Comparison of ENCODE assay signal across 9 mouse cellular contexts in genomic region chr8:111889931-111890910, GRCm38 (mm10). TPM values are rescaled to one million over a fixed set of nuclear protein-coding genes. Genes with fewer than 3 reads are reported as not detected.
DNase-seq lines count a peak whose midpoint lies in the region; ATAC-seq and TF ChIP-seq lines count a peak whose summit lies in the region.
"Had no signal": no experiment of that assay in that cellular context is flagged by ENCODE, and none has a peak within 500 bp of the region (broad histone marks: within the 10 kb centered on the region; RNA-seq: fewer than 3 reads in every experiment).

No protein-coding gene starts in this region.

- TF ChIP-seq CTCF in heart, postnatal 0 days (IDR thresholded peaks at IDR 0.05; ENCODE audit: low read depth), result no peak
- no peak for TF ChIP-seq CTCF in forebrain, postnatal 0 days (IDR thresholded peaks at IDR 0.05; ENCODE audit: low read depth)

- WGBS in heart, postnatal 0 days, result 14% methylated on average over 85 of the region's 86 CpGs
- 11% methylated on average over 85 of the region's 86 CpGs for WGBS in forebrain, postnatal 0 days
- WGBS in midbrain, embryonic 14.5 days, result 11% methylated on average over 86 of the region's 86 CpGs

- no peaks in the 10 kb centered on the region; the same call in 1 of the 2 replicates for H3K4me1 ChIP-seq in heart, postnatal 0 days (ENCODE audit: control insufficient read depth, insufficient read depth)
- H3K4me1 ChIP-seq in forebrain, postnatal 0 days (ENCODE audit: insufficient read depth), result no peaks in the 10 kb centered on the region
- no peaks in the 10 kb centered on the region for H3K4me1 ChIP-seq in midbrain, embryonic 14.5 days (ENCODE audit: control insufficient read depth, insufficient read depth, low read length)

- H3K27ac ChIP-seq in heart, postnatal 0 days (ENCODE audit: low read depth), result no peak overlapping the region
- H3K27ac ChIP-seq in forebrain, postnatal 0 days (ENCODE audit: low read depth, low read length), result no peak overlapping the region
- no peak overlapping the region for H3K27ac ChIP-seq in midbrain, embryonic 14.5 days (replicated peaks; ENCODE audit: low read depth, low read length)

- H3K36me3 ChIP-seq in heart, postnatal 0 days (replicated peaks; ENCODE audit: control insufficient read depth, insufficient read depth, low read length), result no peaks in the 10 kb centered on the region
- no peaks in the 10 kb centered on the region for H3K36me3 ChIP-seq in forebrain, postnatal 0 days (ENCODE audit: insufficient read depth)
- H3K36me3 ChIP-seq in midbrain, embryonic 14.5 days (ENCODE audit: control insufficient read depth, insufficient read depth, low read length), result no peaks in the 10 kb centered on the region
- H3K36me3 ChIP-seq: G1E had no signal

- H3K4me3 ChIP-seq in heart, postnatal 0 days (ENCODE audit: low read depth, low read length), result peak overlapping the region; percentile 9; the same call in 1 of the 2 replicates
- peak overlapping the region; percentile 39 for H3K4me3 ChIP-seq in forebrain, postnatal 0 days (ENCODE audit: low read depth, low read length)
- peak overlapping the region; percentile 28 for H3K4me3 ChIP-seq in midbrain, embryonic 14.5 days (replicated peaks; ENCODE audit: low read depth, low read length)

- no peak for TF ChIP-seq EP300 in heart, postnatal 0 days (IDR thresholded peaks at IDR 0.05; ENCODE audit: low read depth)

- H3K9ac ChIP-seq in heart, postnatal 0 days (replicated peaks; ENCODE audit: low read depth, low read length), result no peak overlapping the region
- H3K9ac ChIP-seq in forebrain, postnatal 0 days, result peak overlapping the region; percentile 37
- 0 out of 2 replicates have a peak overlapping the region, but pooled peaks have one; percentile 24 for H3K9ac ChIP-seq in midbrain, embryonic 14.5 days (replicated peaks; ENCODE audit: low read length)

- intact Hi-C loops in heart, postnatal 25 days (cut with DNase I), result no loop called here

- ATAC-seq in heart, postnatal 0 days (ENCODE audit: insufficient read depth, low read depth), result no peak
- ATAC-seq in forebrain, postnatal 0 days, result peak; percentile 51
- ATAC-seq in midbrain, embryonic 14.5 days (ENCODE audit: low FRiP score, low TSS enrichment), result no peak
- no peak for ATAC-seq in CD4-positive, CD25-positive, alpha-beta regulatory T cell, adult 4 months

- H3K27me3 ChIP-seq in heart, postnatal 0 days (ENCODE audit: control insufficient read depth, insufficient read depth, low read length), result peaks cover 26% of the 10 kb centered on the region
- H3K27me3 ChIP-seq in forebrain, postnatal 0 days (ENCODE audit: insufficient read depth, low read length), result peaks cover 13% of the 10 kb centered on the region
- H3K27me3 ChIP-seq in midbrain, embryonic 14.5 days (ENCODE audit: control insufficient read depth, insufficient read depth, low read length), result peaks cover 26% of the 10 kb centered on the region

- H3K9me3 ChIP-seq in heart, postnatal 0 days (replicated peaks; ENCODE audit: control insufficient read depth, low read length), result 0 out of 2 replicates have a peak, but pooled peaks cover 3% of the 10 kb centered on the region
- H3K9me3 ChIP-seq in forebrain, postnatal 0 days (ENCODE audit: low read length), result no peaks in the 10 kb centered on the region
- H3K9me3 ChIP-seq in midbrain, embryonic 14.5 days (ENCODE audit: control insufficient read depth, low read length), result no peaks in the 10 kb centered on the region

- DNase-seq in heart, postnatal 0 days (ENCODE audit: low spot score), result no peak
- DNase-seq in heart, postnatal 25 days (ENCODE audit: low spot score), result no peak
- peak; percentile 65 for DNase-seq in cerebellum, adult 11-12 months
- DNase-seq in forebrain, postnatal 0 days, result peak; percentile 51
- DNase-seq in midbrain, embryonic 14.5 days, result peak; percentile 14
- DNase-seq in MN1 (ENCODE audit: low spot score), result no peak
- DNase-seq in spleen, postnatal 36 days (ENCODE audit: low spot score in 2 of 2), result no peak

- peak overlapping the region; percentile 31; the same call in 1 of the 2 replicates for H3K4me2 ChIP-seq in heart, postnatal 0 days (ENCODE audit: low read depth, low read length)
- peak overlapping the region; percentile 67 for H3K4me2 ChIP-seq in forebrain, postnatal 0 days (ENCODE audit: low read depth)
- H3K4me2 ChIP-seq in midbrain, embryonic 14.5 days (ENCODE audit: low read length), result peak overlapping the region; percentile 47

RNA-seq across cellular contexts. Expression of gene Tmem170, which starts 13.7 kb away (rescaled TPM):
- total RNA-seq in heart, postnatal 0 days (2014; rRNA removed; ENCODE audit: low replicate concordance), result 3.3 and 3.9 TPM in 2 replicates
- 2.5 and 3.5 TPM in 2 replicates for polyA plus RNA-seq in heart, postnatal 0 days (2015; fragmentation: Nextera tagmentation; extraction: Ambion mirVana)
- 1 to 10 TPM; 2.9 to 3.1 TPM for total RNA-seq in heart, postnatal 25 days (2021)
- total RNA-seq in forebrain, postnatal 0 days (2014; rRNA removed), result 3.0 and 3.6 TPM in 2 replicates
- polyA plus RNA-seq in forebrain, postnatal 0 days (2015; fragmentation: Nextera tagmentation; extraction: Ambion mirVana), result 1.5 and 2.0 TPM in 2 replicates
- polyA plus RNA-seq in midbrain, embryonic 14.5 days (2014; fragmentation: Nextera tagmentation; extraction: Ambion mirVana), result 3.0 and 3.6 TPM in 2 replicates
- 1 to 10 TPM; 7.5 to 9.2 TPM for polyA plus RNA-seq in CD4-positive, CD25-positive, alpha-beta regulatory T cell, adult 4 months (2017; shearing (Covaris generic))

RNA-seq across cellular contexts. Expression of gene Chst5, which starts 20.0 kb away (rescaled TPM):
- not detected in 2 replicates for total RNA-seq in heart, postnatal 0 days (2014; rRNA removed; ENCODE audit: low replicate concordance)
- not detected in 2 replicates for polyA plus RNA-seq in heart, postnatal 0 days (2015; fragmentation: Nextera tagmentation; extraction: Ambion mirVana)
- total RNA-seq in heart, postnatal 25 days (2021), result not detected
- 1.5 and 3.7 TPM in 2 replicates for total RNA-seq in forebrain, postnatal 0 days (2014; rRNA removed)
- polyA plus RNA-seq in forebrain, postnatal 0 days (2015; fragmentation: Nextera tagmentation; extraction: Ambion mirVana), result 1.8 and 2.6 TPM in 2 replicates
- polyA plus RNA-seq in midbrain, embryonic 14.5 days (2014; fragmentation: Nextera tagmentation; extraction: Ambion mirVana), result 3.1 and 3.2 TPM in 2 replicates
- polyA plus RNA-seq in CD4-positive, CD25-positive, alpha-beta regulatory T cell, adult 4 months (2017; shearing (Covaris generic)), result not detected
- polyA plus RNA-seq: G1E had no signal

RNA-seq across cellular contexts. Expression of gene Cfdp1, which starts 36.1 kb away (rescaled TPM):
- 16.1 and 20.4 TPM in 2 replicates for total RNA-seq in heart, postnatal 0 days (2014; rRNA removed; ENCODE audit: low replicate concordance)
- 85.4 and 86.2 TPM in 2 replicates for polyA plus RNA-seq in heart, postnatal 0 days (2015; fragmentation: Nextera tagmentation; extraction: Ambion mirVana)
- 10 to 100 TPM; 30.9 to 35.7 TPM for total RNA-seq in heart, postnatal 25 days (2021)
- 121 and 128 TPM in 2 replicates for total RNA-seq in forebrain, postnatal 0 days (2014; rRNA removed)
- 195 and 214 TPM in 2 replicates for polyA plus RNA-seq in forebrain, postnatal 0 days (2015; fragmentation: Nextera tagmentation; extraction: Ambion mirVana)
- 167 and 184 TPM in 2 replicates for polyA plus RNA-seq in midbrain, embryonic 14.5 days (2014; fragmentation: Nextera tagmentation; extraction: Ambion mirVana)
- 100 to 1,000 TPM; 120 to 140 TPM for polyA plus RNA-seq in CD4-positive, CD25-positive, alpha-beta regulatory T cell, adult 4 months (2017; shearing (Covaris generic))

RNA-seq across cellular contexts. Expression of gene Tmem231, which starts 43.5 kb away (rescaled TPM):
- total RNA-seq in heart, postnatal 0 days (2014; rRNA removed; ENCODE audit: low replicate concordance), result 1.2 and 3.3 TPM in 2 replicates
- 1.6 TPM in 2 replicates for polyA plus RNA-seq in heart, postnatal 0 days (2015; fragmentation: Nextera tagmentation; extraction: Ambion mirVana)
- total RNA-seq in heart, postnatal 25 days (2021), result 1 to 10 TPM; 1.5 to 2.1 TPM
- total RNA-seq in forebrain, postnatal 0 days (2014; rRNA removed), result 15.9 and 19.9 TPM in 2 replicates
- 12.3 and 14.7 TPM in 2 replicates for polyA plus RNA-seq in forebrain, postnatal 0 days (2015; fragmentation: Nextera tagmentation; extraction: Ambion mirVana)
- 14.8 and 16.7 TPM in 2 replicates for polyA plus RNA-seq in midbrain, embryonic 14.5 days (2014; fragmentation: Nextera tagmentation; extraction: Ambion mirVana)
- polyA plus RNA-seq in CD4-positive, CD25-positive, alpha-beta regulatory T cell, adult 4 months (2017; shearing (Covaris generic)), result 1 to 10 TPM; 2.5 to 3.5 TPM

RNA-seq across cellular contexts. Expression of gene Gabarapl2, which starts 50.3 kb away (rescaled TPM):
- total RNA-seq in heart, postnatal 0 days (2014; rRNA removed; ENCODE audit: low replicate concordance), result 71.2 and 76.3 TPM in 2 replicates
- 212 and 220 TPM in 2 replicates for polyA plus RNA-seq in heart, postnatal 0 days (2015; fragmentation: Nextera tagmentation; extraction: Ambion mirVana)
- total RNA-seq in heart, postnatal 25 days (2021), result 100 to 1,000 TPM; 123 to 129 TPM
- total RNA-seq in forebrain, postnatal 0 days (2014; rRNA removed), result 155 and 165 TPM in 2 replicates
- polyA plus RNA-seq in forebrain, postnatal 0 days (2015; fragmentation: Nextera tagmentation; extraction: Ambion mirVana), result 484 and 489 TPM in 2 replicates
- 490 and 510 TPM in 2 replicates for polyA plus RNA-seq in midbrain, embryonic 14.5 days (2014; fragmentation: Nextera tagmentation; extraction: Ambion mirVana)
- 100 to 1,000 TPM; 205 to 239 TPM for polyA plus RNA-seq in CD4-positive, CD25-positive, alpha-beta regulatory T cell, adult 4 months (2017; shearing (Covaris generic))

Comparison
In these comparisons a context has a peak if more than half of its experiments do, and no peak if none do; other contexts are left out.
1. DNase-seq: peak in cerebellum, adult 11-12 months (single experiment), forebrain, postnatal 0 days (single experiment) and midbrain, embryonic 14.5 days (single experiment); none in heart, postnatal 0 days (single experiment), heart, postnatal 25 days (single experiment), MN1 (single experiment) and spleen, postnatal 36 days (0 of 2).
2. Peak in every context shown above with its lines, with median percentiles within 50 percentile points of each other: H3K4me2 ChIP-seq and H3K4me3 ChIP-seq.